Mouse (Mus musculus): Measurements from ENCODE around the gene Dlgap5.
"Not testable (repeated sequence)": the region's sequence is repeated elsewhere in the genome, so short reads cannot be mapped to it uniquely, and the experiment has no call there.

Dlgap5 gene

DNA sequence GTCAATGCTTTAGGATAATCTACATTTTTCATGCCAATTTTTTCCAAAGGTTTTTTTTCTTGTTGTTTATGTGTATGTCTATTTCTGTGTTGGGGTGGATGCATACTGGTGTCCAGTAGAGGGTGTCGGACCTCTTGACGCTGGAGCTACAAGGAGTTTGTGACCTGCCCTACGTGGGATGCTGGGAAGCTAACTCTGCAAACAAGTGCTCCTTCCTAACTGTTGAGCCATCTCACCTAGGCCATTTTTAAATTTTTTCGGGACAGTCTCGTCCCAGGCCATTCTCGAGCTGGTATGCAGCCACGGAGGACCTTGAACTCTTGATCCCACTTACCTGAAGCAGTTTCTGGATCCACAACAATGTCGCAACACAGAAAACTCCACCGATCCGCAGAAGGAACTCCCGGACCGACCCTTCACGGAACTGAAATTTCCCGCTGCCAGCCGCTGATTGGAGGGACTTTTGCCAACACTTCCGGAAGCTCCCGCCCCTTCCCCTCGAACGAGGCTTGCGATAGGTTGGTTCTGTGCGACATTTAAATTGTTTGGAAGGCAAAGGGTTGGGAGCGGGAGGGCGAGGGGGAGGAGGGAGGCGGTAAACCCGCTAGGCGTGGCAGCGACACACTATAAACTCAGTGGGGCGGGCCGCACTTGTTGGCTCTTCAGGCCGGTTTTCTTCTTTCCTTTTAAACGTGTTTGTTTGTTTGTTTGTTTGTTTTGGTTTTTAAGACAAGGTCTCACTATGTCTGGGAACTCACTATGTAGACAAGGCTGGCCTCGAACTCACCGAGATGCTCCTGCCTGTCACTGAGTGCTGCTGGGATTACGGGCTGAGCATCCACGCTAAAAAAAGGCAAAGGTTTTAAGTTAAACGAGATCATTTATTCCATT lies at the start of gene Dlgap5:
Gene Dlgap5, minus strand, starts transcription at position 633 of the 891 bp plus-strand sequence.
- peak; percentile 80 to 86 for DNase-seq

GRCm38 (mm10) chr14:47465468-47466175 lies 47.4 kb upstream of the Dlgap5 start:
- no peak for DNase-seq

DNA sequence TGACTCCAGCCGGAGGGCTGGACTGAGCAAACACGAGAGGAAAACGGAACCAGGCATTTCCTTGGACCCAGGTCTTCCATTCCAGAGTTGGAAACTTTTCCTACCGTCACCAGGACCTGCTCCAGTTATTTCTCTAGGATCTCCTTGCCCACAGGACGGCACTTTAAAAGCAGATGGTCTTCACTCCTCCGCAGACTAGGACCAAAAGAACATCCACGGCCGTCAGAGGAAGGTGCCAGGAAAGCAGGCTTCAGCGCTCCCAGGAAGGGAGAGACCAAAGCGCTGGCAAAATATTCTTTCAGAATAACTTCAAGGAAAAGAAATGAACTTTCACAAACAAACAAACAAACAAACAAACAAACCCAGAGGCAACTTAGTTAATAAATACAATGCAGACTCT lies 46.2 kb upstream of the Dlgap5 start:
- DNase-seq: no peak

DNA sequence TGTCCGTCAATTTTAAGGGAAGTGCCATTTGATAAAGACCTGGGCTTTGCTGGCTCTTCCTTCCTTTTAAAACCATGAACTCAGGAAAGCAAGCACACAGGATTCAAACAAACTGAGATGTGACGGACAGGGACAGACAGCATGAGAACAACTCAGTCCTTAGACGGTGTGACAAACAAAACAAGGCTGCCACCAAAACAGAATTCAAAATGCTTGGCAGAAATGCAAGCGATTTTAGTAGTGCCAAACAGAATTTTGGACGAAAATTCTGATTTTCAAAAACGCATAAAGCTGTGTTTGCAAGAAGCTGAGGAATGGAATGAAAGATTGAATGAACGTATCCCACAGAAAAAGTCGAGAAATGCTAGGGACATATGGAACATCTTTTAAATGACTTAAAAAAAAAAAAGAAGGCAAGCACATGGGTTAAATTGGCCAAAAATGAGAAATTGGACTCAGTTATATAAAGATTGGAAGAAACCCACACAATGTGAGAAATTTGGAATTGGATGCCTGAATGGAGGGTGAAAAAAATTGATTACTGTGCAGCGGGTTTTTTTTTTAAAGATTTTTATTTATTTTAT lies 44.8 kb upstream of the Dlgap5 start:
- DNase-seq: no peak

- no peak for DNase-seq
These were observed 44.2 kb upstream of the Dlgap5 start for GRCm38 (mm10) chr14:47462453-47462852.

DNA sequence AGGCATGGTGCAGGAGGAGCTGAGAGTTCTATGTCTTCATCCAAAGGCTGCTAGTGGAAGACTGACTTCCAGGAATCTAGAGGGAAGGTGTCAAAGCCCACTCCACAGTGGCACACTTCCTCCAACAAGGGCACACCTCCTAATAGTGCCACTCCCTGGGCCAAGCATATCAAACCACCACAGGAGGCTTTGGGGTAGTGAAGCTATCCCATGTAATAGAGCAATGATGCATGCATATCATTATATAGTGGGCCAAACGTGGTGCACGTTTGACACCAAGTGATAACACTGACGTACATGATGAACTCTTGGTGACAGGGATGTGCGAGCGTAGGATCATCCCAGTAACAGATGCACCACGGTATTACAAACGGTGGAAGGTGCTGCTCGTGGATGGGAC lies 43.8 kb upstream of the Dlgap5 start:
- DNase-seq: no peak

DNA sequence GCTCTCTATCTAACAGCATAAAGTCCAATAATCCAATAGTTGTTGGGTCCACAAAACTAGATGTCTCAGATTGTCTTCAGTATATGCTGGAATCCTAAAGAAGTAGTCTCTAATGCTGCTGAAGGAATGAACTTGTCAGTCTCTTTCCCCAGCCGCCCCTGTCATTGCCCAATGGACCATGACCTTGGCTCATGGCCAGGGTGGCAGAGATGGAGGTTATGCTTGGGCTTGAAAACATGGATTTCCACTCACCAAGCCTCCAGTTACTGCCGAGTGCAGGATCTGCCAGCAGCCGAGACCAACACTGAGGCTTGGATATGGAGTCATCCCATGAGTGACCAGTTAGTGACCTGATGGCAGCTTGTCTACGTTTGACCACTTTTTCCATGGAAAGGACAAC lies 41.3 kb upstream of the Dlgap5 start:
- no peak for DNase-seq

DNA sequence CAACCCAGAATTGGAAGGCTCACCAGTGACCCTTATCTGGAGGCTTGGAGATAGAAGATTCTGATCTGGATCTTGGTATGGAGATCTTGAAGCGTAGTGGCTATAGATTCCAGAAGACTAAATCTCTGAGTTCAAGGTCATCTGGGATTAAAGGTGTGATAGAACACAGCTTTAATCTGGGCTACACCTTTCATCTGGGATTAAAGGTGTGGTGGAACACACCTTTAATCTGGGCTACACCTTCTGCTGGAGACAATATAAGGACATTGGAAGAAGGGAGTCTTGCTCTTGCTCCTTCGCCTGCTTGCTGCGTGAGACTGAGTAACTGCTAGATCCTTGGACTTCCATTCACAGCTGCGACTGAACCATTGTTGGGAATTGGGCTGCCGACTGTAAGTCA lies 31.9 kb upstream of the Dlgap5 start, which contains the start of gene Fbxo34:
Gene Fbxo34, plus strand, starts transcription at position 301 of the 400 bp plus-strand sequence.
- not testable (repeated sequence) for DNase-seq

DNA sequence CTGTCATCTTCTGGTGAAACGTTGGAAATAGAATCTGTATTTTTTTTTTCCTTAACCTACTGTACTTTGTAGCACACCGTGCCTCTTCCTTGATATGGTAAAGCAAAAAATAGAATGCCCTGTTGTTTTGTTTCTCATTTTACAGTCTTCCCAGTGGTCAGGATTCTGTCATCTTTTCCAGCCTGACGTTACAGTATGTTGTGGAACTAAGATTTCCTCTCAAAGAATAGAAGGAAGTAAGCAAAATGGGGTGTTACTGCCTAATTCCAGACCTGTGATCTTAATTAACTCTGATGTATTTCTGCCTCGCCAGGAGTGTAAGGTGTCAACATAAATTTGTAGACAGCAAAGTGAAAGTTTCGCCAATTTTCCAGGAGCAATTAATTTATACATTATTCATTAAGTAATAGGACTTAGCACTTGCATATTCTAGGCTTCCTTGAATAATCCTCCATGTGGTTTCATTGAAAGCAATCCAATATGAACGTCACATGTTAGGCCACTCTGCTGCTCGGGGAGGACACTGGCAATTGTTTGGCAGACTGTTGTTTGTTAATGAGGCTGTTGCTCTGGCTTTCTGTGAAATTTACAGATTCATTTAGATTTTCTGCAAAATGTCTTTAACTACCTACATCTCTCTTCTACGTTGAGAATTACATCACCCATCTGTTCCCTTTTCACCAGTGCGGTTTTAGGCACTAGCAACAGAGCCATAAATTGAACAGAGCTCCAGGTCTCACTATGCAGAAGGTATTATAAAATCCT lies 27.3 kb upstream of the Dlgap5 start:
- no peak for DNase-seq

DNA sequence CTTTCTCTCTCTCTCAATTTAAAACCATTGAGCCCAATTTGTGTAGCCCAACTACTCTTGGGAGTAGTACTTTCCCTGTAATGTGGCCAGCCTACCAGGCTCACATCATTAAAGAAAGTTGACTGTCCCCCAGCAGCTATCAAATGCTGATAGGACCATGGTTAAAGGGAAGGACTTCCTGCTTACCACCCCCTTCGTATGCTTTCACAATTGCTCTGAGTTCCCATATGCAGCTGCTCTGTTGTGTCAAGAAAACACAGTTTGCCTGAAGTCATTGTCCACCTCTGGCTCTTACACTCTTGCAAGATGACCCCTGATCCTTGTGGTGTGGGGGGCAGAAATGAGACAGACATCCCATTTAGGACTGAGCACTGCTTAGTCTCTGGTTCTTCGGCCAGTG lies 26.7 kb upstream of the Dlgap5 start:
- no peak for DNase-seq

- DNase-seq: no peak
These were observed 20.7 kb upstream of the Dlgap5 start for GRCm38 (mm10) chr14:47438947-47439346.

DNA sequence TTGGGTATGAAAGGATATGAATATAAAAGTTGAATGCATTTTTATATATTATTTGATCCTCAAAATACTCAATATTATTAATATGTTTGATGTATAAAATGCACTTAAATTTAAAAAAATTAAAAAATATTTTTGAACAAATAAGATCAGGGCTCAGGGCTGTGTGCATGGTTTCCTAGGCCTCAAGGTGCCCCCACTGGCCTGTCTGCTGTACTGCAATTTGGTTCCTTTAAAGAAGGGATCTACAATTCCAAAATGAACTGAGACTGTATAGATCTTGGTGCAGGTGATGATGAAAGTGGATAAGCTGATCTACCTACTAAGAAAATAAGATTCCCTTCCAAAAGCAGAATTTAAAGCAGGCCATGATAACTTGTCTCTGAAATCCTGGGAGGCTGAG lies 14.8 kb upstream of the Dlgap5 start:
- no peak for DNase-seq

GRCm38 (mm10) chr14:47422466-47422865 lies 4.3 kb upstream of the Dlgap5 start:
- no peak for DNase-seq

- DNase-seq: no peak
These were observed 3.4 kb upstream of the Dlgap5 start for GRCm38 (mm10) chr14:47421606-47422005.

- no peak for DNase-seq
These were observed 1.6 kb upstream of the Dlgap5 start for GRCm38 (mm10) chr14:47419723-47420276.

DNA sequence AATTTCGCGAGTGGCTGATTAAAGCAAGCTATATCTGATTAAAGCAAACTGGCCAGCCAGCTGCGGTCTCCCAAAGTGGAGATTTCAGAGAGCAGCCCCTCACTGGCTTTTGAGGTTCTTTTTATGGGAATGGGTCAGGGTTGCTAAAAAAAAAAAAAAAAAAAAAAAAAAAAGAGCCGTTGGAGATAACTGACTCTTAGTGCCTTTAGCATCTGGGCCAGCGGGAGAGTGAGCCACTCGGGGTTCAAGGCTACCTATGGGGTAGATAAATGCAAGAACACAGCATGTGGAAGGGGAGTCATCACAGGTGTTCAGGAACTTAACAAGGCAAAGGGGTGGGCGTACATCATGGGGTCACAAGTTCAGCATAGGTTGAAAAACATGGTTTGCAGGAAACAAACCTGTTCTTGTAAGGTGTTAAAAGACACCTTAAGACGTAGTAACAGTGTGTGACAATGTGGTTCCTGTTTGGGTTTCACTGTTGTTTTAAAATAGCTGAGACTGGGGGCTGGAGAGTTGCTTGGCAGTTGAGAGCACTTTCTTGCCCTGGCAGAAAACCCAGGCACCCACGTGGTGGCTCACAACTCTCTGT lies 923 bp upstream of the Dlgap5 start:
- no peak for DNase-seq

DNA sequence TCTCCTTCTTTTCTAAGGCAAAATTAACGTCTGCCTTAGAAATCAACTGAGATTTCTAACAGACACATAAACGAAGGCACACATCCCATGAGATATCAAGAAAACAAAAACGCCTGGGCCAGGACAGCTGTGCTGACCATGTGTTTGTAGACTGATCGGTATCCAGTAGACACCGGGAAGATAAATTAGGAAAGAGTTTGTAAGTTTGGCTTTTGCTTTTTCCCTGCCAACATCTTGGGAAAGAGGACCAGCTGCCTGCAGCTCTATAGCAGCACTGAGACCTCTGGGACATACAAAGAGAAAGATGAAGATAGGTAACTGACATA lies 422 bp upstream of the Dlgap5 start:
- DNase-seq: no peak

DNA sequence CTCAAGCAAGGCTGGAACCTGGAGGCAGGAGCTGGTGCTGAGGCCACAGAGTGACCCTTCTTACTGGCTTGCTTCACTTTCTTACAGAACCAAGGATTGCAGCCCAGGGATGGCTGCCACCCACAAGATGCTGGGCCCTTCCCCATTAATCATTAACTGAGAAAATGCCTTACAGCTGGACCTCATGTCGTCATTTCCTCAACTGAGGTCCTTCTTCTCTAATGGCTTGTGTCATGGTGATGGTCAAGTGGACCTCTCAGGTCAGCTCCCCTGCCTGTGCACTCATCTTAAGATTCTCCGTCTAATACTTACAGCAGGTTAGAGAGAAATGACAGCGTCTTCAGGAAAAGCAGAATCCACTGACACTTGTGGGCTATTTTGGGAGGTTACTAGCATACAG lies 861 bp downstream of the Dlgap5 start:
- no peak for DNase-seq

DNA sequence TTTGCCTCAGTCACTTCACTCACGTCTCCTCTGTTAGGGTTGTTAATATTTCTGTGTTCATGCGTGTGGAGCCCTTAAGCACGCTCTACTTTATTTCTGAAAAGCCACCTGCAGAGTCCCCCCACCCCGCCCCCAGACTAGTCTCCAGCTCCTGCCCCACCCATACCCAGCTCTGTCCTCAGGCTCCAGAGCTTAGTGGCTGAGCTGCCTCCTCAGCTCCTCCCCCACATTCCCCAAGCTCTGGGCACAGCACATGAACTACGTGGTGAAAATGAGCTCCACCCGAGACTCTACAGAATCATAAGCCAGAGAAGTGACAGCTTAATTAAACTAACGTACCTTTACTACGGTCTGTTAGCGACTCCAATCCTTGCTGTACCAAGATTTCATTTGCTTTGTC lies 12.2 kb downstream of the Dlgap5 start:
- no peak for DNase-seq

GRCm38 (mm10) chr14:47402735-47403134 lies 15.5 kb downstream of the Dlgap5 start:
- no peak for DNase-seq

- peak in 1 of 2 experiments; percentile 25 for DNase-seq
These were observed 22.0 kb downstream of the Dlgap5 start for GRCm38 (mm10) chr14:47396165-47396652.

- DNase-seq: peak; percentile 35 to 36
These were observed 22.7 kb downstream of the Dlgap5 start for GRCm38 (mm10) chr14:47395462-47396026.

Data from spleen, adult 18-20 months (tissue).